Mouse (Mus musculus): ENCODE results near the gene Sgtb.

DNA sequence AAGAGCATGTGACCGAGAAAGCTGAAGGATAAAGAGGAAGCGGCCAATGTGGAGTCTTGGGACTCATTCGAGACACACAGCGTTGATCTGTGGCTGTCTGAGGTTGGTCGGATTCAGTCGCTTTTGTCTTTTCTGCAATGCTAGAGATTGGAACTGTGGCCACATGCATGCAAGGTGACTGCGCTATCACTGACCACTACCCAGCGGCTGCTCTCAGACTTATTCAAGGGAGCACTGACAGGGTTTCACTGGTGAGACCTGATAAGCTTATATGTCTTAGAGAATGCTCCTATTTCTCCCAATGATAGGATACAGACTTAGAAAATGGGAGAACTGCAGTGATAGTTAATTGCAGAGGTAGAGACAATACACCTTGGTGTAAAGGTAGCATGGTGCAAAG is 35.3 kb upstream of the Sgtb start:
- TF ChIP-seq GATA1 (IDR thresholded peaks at IDR 0.05; ENCODE audit: low read length) (no peak), TAL1 (IDR thresholded peaks at IDR 0.05; ENCODE audit: low read length) (no peak)
